Mouse (Mus musculus) midbrain, embryonic 15.5 days (tissue): ENCODE measurements around the gene Ddx39. TPM values are rescaled to one million over a fixed set of nuclear protein-coding genes. Genes with fewer than 3 reads are reported as not detected.

Source experiments
- ATAC-seq: fragments of 200-750 bp; cut with Nextera tagmentation; replicated peaks from 2 replicates; pipeline ENCODE4 v1.8.0; 2017; ENCODE audit warnings: moderate TSS enrichment
- H3K27ac ChIP-seq: fragments of 300-500 bp; sonication (generic); 2 replicates; pipeline ENCODE4 v1.5.1; 2015; ENCODE audit warnings: mild to moderate bottlenecking, inconsistent platforms
- H3K27me3 ChIP-seq: fragments of 300-500 bp; sonication (generic); replicated peaks from 2 replicates; pipeline ENCODE4 v1.6.1; 2015; ENCODE audit warnings: inconsistent platforms
- H3K36me3 ChIP-seq: fragments of 300-500 bp; sonication (generic); replicated peaks from 2 replicates; pipeline ENCODE4 v1.6.1; 2015; ENCODE audit warnings: inconsistent platforms
- H3K4me1 ChIP-seq: fragments of 300-500 bp; sonication (generic); 2 replicates; pipeline ENCODE4 v1.6.1; 2015; ENCODE audit warnings: inconsistent platforms
- H3K4me2 ChIP-seq: fragments of 300-500 bp; sonication (generic); 2 replicates; pipeline ENCODE4 v1.6.1; 2015; ENCODE audit warnings: inconsistent platforms, mild to moderate bottlenecking, moderate library complexity
- H3K4me3 ChIP-seq: fragments of 300-500 bp; sonication (generic); 2 replicates; pipeline ENCODE4 v1.5.1; 2015; ENCODE audit warnings: mild to moderate bottlenecking, inconsistent platforms
- H3K9ac ChIP-seq: fragments of 300-500 bp; sonication (generic); 2 replicates; pipeline ENCODE4 v1.6.1; 2015; ENCODE audit warnings: mild to moderate bottlenecking, inconsistent platforms
- H3K9me3 ChIP-seq: fragments of 300-500 bp; sonication (generic); 2 replicates; pipeline ENCODE4 v1.6.1; 2016; ENCODE audit warnings: inconsistent platforms
- WGBS: fragments of 180-500 bp; shearing (Covaris S2); methylation state at CpG from one replicate; pipeline ENCODE4 v1.1.7; 2015; ENCODE audit warnings: mixed read lengths; 5-methylcytosine and 5-hydroxymethylcytosine counted together
- polyA plus RNA-seq: library from polyadenylated mRNA; unstranded; fragments of >200 nt; fragmentation: Nextera tagmentation; extraction: Ambion mirVana; gene quantifications from 2 replicates; pipeline ENCODE4 v1.2.1, GENCODE M21; 2015

Gene Ddx39
- polyA plus RNA-seq, 1 experiment from 2014 or later = 107 TPM

GRCm38 (mm10) chr8:83684517-83684916, 30.5 kb upstream of the Ddx39 start:
- no peaks in the 10 kb centered on the region for H3K9me3 ChIP-seq
- 96% methylated on average over 9 of the region's 9 CpGs for WGBS
- ATAC-seq = no peak
- H3K4me3 ChIP-seq = no peak overlapping the region
- H3K4me2 ChIP-seq = no peak overlapping the region
- H3K4me1 ChIP-seq = no peaks in the 10 kb centered on the region
- H3K27ac ChIP-seq = no peak overlapping the region
- no peaks in the 10 kb centered on the region for H3K27me3 ChIP-seq
- peaks cover 36% of the 10 kb centered on the region for H3K36me3 ChIP-seq
- H3K9ac ChIP-seq = no peak overlapping the region

GRCm38 (mm10) chr8:83689264-83689663, 25.7 kb upstream of the Ddx39 start:
- no peaks in the 10 kb centered on the region for H3K9me3 ChIP-seq
- no peak overlapping the region for H3K4me2 ChIP-seq
- H3K27ac ChIP-seq = no peak overlapping the region
- no peaks in the 10 kb centered on the region for H3K4me1 ChIP-seq
- no peak overlapping the region for H3K9ac ChIP-seq
- H3K4me3 ChIP-seq = no peak overlapping the region
- peaks cover 26% of the 10 kb centered on the region for H3K36me3 ChIP-seq
- 92% methylated on average over 6 of the region's 6 CpGs for WGBS
- no peaks in the 10 kb centered on the region for H3K27me3 ChIP-seq
- no peak for ATAC-seq

- WGBS = 86% methylated on average over 10 of the region's 10 CpGs
- ATAC-seq = no peak
- Histone ChIP-seq H3K4me1 (peaks cover 21% of the 10 kb centered on the region), H3K27ac (no peak overlapping the region), H3K4me3 (no peak overlapping the region), H3K9me3 (no peaks in the 10 kb centered on the region), H3K4me2 (no peak overlapping the region), H3K27me3 (no peaks in the 10 kb centered on the region), H3K36me3 (peaks cover 23% of the 10 kb centered on the region), H3K9ac (no peak overlapping the region)
These were observed 21.3 kb upstream of the Ddx39 start for GRCm38 (mm10) chr8:83693609-83694236.

GRCm38 (mm10) chr8:83694369-83695160, 20.4 kb upstream of the Ddx39 start:
- Histone ChIP-seq H3K27me3 (no peaks in the 10 kb centered on the region), H3K9ac (no peak overlapping the region), H3K36me3 (peaks cover 23% of the 10 kb centered on the region), H3K27ac (no peak overlapping the region), H3K4me1 (peaks cover 26% of the 10 kb centered on the region), H3K9me3 (no peaks in the 10 kb centered on the region), H3K4me2 (no peak overlapping the region), H3K4me3 (no peak overlapping the region)
- no peak for ATAC-seq
- 90% methylated on average over 11 of the region's 11 CpGs for WGBS

- WGBS = 96% methylated on average over 10 of the region's 17 CpGs
- ATAC-seq = no peak
These were observed 19.4 kb upstream of the Ddx39 start for GRCm38 (mm10) chr8:83695351-83696106.

GRCm38 (mm10) chr8:83697374-83698220, 17.4 kb upstream of the Ddx39 start:
- peak overlapping the region; percentile 92 for H3K4me3 ChIP-seq
- ATAC-seq = peak; percentile 15
- H3K4me1 ChIP-seq = peaks cover 33% of the 10 kb centered on the region
- WGBS = 59% methylated on average over 19 of the region's 19 CpGs
- H3K36me3 ChIP-seq = no peaks in the 10 kb centered on the region
- H3K9me3 ChIP-seq = no peaks in the 10 kb centered on the region
- H3K4me2 ChIP-seq = peak overlapping the region; percentile 88
- peak overlapping the region; percentile 80; the same call in 1 of the 2 replicates for H3K27ac ChIP-seq
- H3K9ac ChIP-seq = peak overlapping the region; percentile 86
- no peaks in the 10 kb centered on the region for H3K27me3 ChIP-seq

More at GRCm38 (mm10) chr8:83695351-83696106, 19.4 kb upstream of the Ddx39 start:
- Histone ChIP-seq H3K4me3 (no peak overlapping the region), H3K27me3 (no peaks in the 10 kb centered on the region), H3K27ac (no peak overlapping the region), H3K4me2 (no peak overlapping the region), H3K36me3 (peaks cover 19% of the 10 kb centered on the region), H3K9ac (no peak overlapping the region), H3K9me3 (no peaks in the 10 kb centered on the region), H3K4me1 (peaks cover 33% of the 10 kb centered on the region)

GRCm38 (mm10) chr8:83698291-83698660, 16.7 kb upstream of the Ddx39 start:
- peak overlapping the region; percentile 80 for H3K27ac ChIP-seq
- no peaks in the 10 kb centered on the region for H3K9me3 ChIP-seq
- 3% methylated on average over 15 of the region's 15 CpGs for WGBS
- no peaks in the 10 kb centered on the region for H3K27me3 ChIP-seq
- H3K4me2 ChIP-seq = peak overlapping the region; percentile 88
- H3K36me3 ChIP-seq = no peaks in the 10 kb centered on the region
- H3K4me1 ChIP-seq = peaks cover 33% of the 10 kb centered on the region
- peak overlapping the region; percentile 86 for H3K9ac ChIP-seq
- peak overlapping the region; percentile 92 for H3K4me3 ChIP-seq
- ATAC-seq = peak; percentile 50

- peaks cover 33% of the 10 kb centered on the region for H3K4me1 ChIP-seq
- H3K4me2 ChIP-seq = peak within 1 kb of the TSS; percentile 88
- no peaks in the 10 kb centered on the region for H3K36me3 ChIP-seq
- peak within 1 kb of the TSS; percentile 86 for H3K9ac ChIP-seq
- ATAC-seq = peak; percentile 89
- no peaks in the 10 kb centered on the region for H3K27me3 ChIP-seq
- H3K9me3 ChIP-seq = no peaks in the 10 kb centered on the region
- under 1% methylated on average over 78 of the region's 85 CpGs for whole genome bisulfite sequencing
- H3K4me3 ChIP-seq = peak within 1 kb of the TSS; percentile 92
- H3K27ac ChIP-seq = peak within 1 kb of the TSS; percentile 80
These were observed 16.1 kb upstream of the Ddx39 start, which contains the start of gene Pkn1 for GRCm38 (mm10) chr8:83698661-83699453. Gene Pkn1 (minus strand): TSS chr8:83699179.

- H3K4me3 ChIP-seq = peak overlapping the region; percentile 92
- no peaks in the 10 kb centered on the region for H3K36me3 ChIP-seq
- H3K4me1 ChIP-seq = peaks cover 33% of the 10 kb centered on the region
- peak overlapping the region; percentile 88 for H3K4me2 ChIP-seq
- H3K9me3 ChIP-seq = no peaks in the 10 kb centered on the region
- no peak for ATAC-seq
- H3K9ac ChIP-seq = peak overlapping the region; percentile 86; the same call in 1 of the 2 replicates
- no peaks in the 10 kb centered on the region for H3K27me3 ChIP-seq
- H3K27ac ChIP-seq = peak overlapping the region; percentile 80
- WGBS = 48% methylated on average over 9 of the region's 9 CpGs
These were observed 15.4 kb upstream of the Ddx39 start for GRCm38 (mm10) chr8:83699566-83699965.

- WGBS = 85% methylated on average over 9 of the region's 9 CpGs
- no peak for ATAC-seq
- Histone ChIP-seq H3K9ac (no peak overlapping the region), H3K9me3 (no peaks in the 10 kb centered on the region), H3K4me3 (no peak overlapping the region), H3K27ac (no peak overlapping the region), H3K27me3 (no peaks in the 10 kb centered on the region), H3K4me2 (no peak overlapping the region), H3K4me1 (peaks cover 33% of the 10 kb centered on the region), H3K36me3 (no peaks in the 10 kb centered on the region)
These were observed 14.4 kb upstream of the Ddx39 start for GRCm38 (mm10) chr8:83700423-83701085.
